Mouse (Mus musculus) stomach, postnatal 0 days (tissue): Measurements from ENCODE around the gene Atxn7l1. TPM values are rescaled to one million over a fixed set of nuclear protein-coding genes. Genes with fewer than 3 reads are reported as not detected.
A peak's percentile ranks its signal among the peaks of the same experiment; 100 is the strongest.

Experiments used
- ATAC-seq: fragments of 200-750 bp; cut with Nextera tagmentation; 2 replicates; pipeline ENCODE4 v1.8.0; 2017; ENCODE audit not compliant: low FRiP score, low TSS enrichment
- DNase-seq: peaks from one replicate; pipeline ENCODE4 v3.0.0-alpha.2; 2016; ENCODE audit warnings: low spot score
- H3K27ac ChIP-seq: fragments of 300-500 bp; sonication (generic); replicated peaks from 2 replicates; pipeline ENCODE4 v1.5.1; 2014; ENCODE audit warnings: mild to moderate bottlenecking, control low read depth
- H3K27me3 ChIP-seq: fragments of 300-500 bp; sonication (generic); 2 replicates; pipeline ENCODE4 v1.6.1; 2014; ENCODE audit warnings: low read length; ENCODE audit not compliant: control insufficient read depth, insufficient read depth
- H3K36me3 ChIP-seq: fragments of 300-500 bp; sonication (generic); 2 replicates; pipeline ENCODE4 v1.6.1; 2014; ENCODE audit warnings: low read length, mixed read lengths; ENCODE audit not compliant: control insufficient read depth, insufficient read depth
- H3K4me1 ChIP-seq: fragments of 300-500 bp; sonication (generic); replicated peaks from 2 replicates; pipeline ENCODE4 v1.6.1; 2014; ENCODE audit warnings: antibody characterized with exemption; ENCODE audit not compliant: control insufficient read depth, insufficient read depth
- H3K4me2 ChIP-seq: fragments of 300-500 bp; sonication (generic); replicated peaks from 2 replicates; pipeline ENCODE4 v1.6.1; 2014; ENCODE audit warnings: low read depth, mild to moderate bottlenecking, control low read depth, moderate library complexity
- H3K4me3 ChIP-seq: fragments of 300-500 bp; sonication (generic); 2 replicates; pipeline ENCODE4 v1.5.1; 2014; ENCODE audit warnings: low read depth, low read length, control low read depth
- H3K9ac ChIP-seq: fragments of 300-500 bp; sonication (generic); 2 replicates; pipeline ENCODE4 v1.6.1; 2014; ENCODE audit warnings: mild to moderate bottlenecking, low read length, control low read depth, mixed read lengths
- H3K9me3 ChIP-seq: fragments of 300-500 bp; sonication (generic); 2 replicates; pipeline ENCODE4 v1.6.1; 2016; ENCODE audit warnings: low read length; ENCODE audit not compliant: control insufficient read depth
- CTCF ChIP-seq: IDR thresholded peaks from 2 replicates; pipeline ENCODE4 v1.5.1; 2016; ENCODE audit warnings: antibody characterized with exemption, low read depth, mild to moderate bottlenecking, moderate library complexity
- EP300 ChIP-seq: optimal IDR thresholded peaks from 2 replicates; pipeline ENCODE3; 2016; ENCODE audit warnings: antibody characterized with exemption
- WGBS: fragments of 180-500 bp; shearing (Covaris S2); extraction: QIAGEN DNeasy Blood & Tissue Kit; methylation state at CpG from one replicate; pipeline ENCODE4 v1.1.7; 2014; 5-methylcytosine and 5-hydroxymethylcytosine counted together
- polyA plus RNA-seq: library from polyadenylated mRNA; unstranded; fragments of >200 nt; fragmentation: Nextera tagmentation; extraction: Ambion mirVana; gene quantifications from 2 replicates; pipeline ENCODE4 v1.2.1, GENCODE M21; 2015

The Atxn7l1 gene
- polyA plus RNA-seq, 1 experiment from 2014 or later = 4.7 TPM

- WGBS = 94% methylated on average over 9 of the region's 9 CpGs
- no peak for ATAC-seq
- no peak for TF ChIP-seq EP300
- TF ChIP-seq CTCF = no peak
Measured at GRCm38 (mm10) chr12:33305106-33305505, 157.6 kb downstream of the Atxn7l1 start.

GRCm38 (mm10) chr12:33306476-33306875 lies 159.0 kb downstream of the Atxn7l1 start:
- Histone ChIP-seq H3K36me3 (no peaks in the 10 kb centered on the region), H3K27me3 (no peaks in the 10 kb centered on the region), H3K9me3 (no peaks in the 10 kb centered on the region), H3K4me3 (no peak overlapping the region), H3K27ac (no peak overlapping the region), H3K4me2 (no peak overlapping the region), H3K9ac (no peak overlapping the region), H3K4me1 (no peaks in the 10 kb centered on the region; the same call in 1 of the 2 replicates)
- TF ChIP-seq CTCF = no peak
- no peak for TF ChIP-seq EP300
- 76% methylated on average over 3 of the region's 5 CpGs for WGBS
- DNase-seq (no peak), ATAC-seq (no peak)

More at GRCm38 (mm10) chr12:33305106-33305505, 157.6 kb downstream of the Atxn7l1 start:
- H3K27me3 ChIP-seq = no peaks in the 10 kb centered on the region
- H3K4me2 ChIP-seq = no peak overlapping the region
- no peaks in the 10 kb centered on the region for H3K9me3 ChIP-seq
- H3K9ac ChIP-seq = no peak overlapping the region
- H3K4me3 ChIP-seq = no peak overlapping the region
- no peaks in the 10 kb centered on the region for H3K36me3 ChIP-seq
- H3K27ac ChIP-seq = no peak overlapping the region
- H3K4me1 ChIP-seq = no peaks in the 10 kb centered on the region
- no peak for DNase-seq

GRCm38 (mm10) chr12:33308668-33309067 lies 161.2 kb downstream of the Atxn7l1 start:
- no peak overlapping the region for H3K4me2 ChIP-seq
- 65% methylated on average over 7 of the region's 7 CpGs for WGBS
- no peak overlapping the region for H3K27ac ChIP-seq
- TF ChIP-seq CTCF = no peak
- no peak for TF ChIP-seq EP300
- H3K4me3 ChIP-seq = no peak overlapping the region
- ATAC-seq = peak; percentile 61; the same call in 1 of the 2 replicates
- H3K36me3 ChIP-seq = no peaks in the 10 kb centered on the region
- H3K9ac ChIP-seq = no peak overlapping the region
- no peaks in the 10 kb centered on the region; the same call in 1 of the 2 replicates for H3K4me1 ChIP-seq
- no peaks in the 10 kb centered on the region for H3K9me3 ChIP-seq
- no peaks in the 10 kb centered on the region for H3K27me3 ChIP-seq
- no peak for DNase-seq

- no peak overlapping the region for H3K9ac ChIP-seq
- peak overlapping the region; percentile 10; the same call in 1 of the 2 replicates for H3K4me3 ChIP-seq
- H3K27me3 ChIP-seq = no peaks in the 10 kb centered on the region
- no peaks in the 10 kb centered on the region; the same call in 1 of the 2 replicates for H3K4me1 ChIP-seq
- peak; percentile 51 for DNase-seq
- no peaks in the 10 kb centered on the region for H3K36me3 ChIP-seq
- H3K4me2 ChIP-seq = peak overlapping the region; percentile 37
- peak; percentile 52 for ATAC-seq
- H3K27ac ChIP-seq = no peak overlapping the region
- 21% methylated on average over 14 of the region's 14 CpGs for WGBS
- no peaks in the 10 kb centered on the region for H3K9me3 ChIP-seq
- TF ChIP-seq CTCF = no peak
- no peak for TF ChIP-seq EP300
Measured at GRCm38 (mm10) chr12:33313828-33314671, 166.6 kb downstream of the Atxn7l1 start.

- Histone ChIP-seq H3K27ac (no peak overlapping the region), H3K27me3 (no peaks in the 10 kb centered on the region), H3K4me2 (no peak overlapping the region), H3K4me3 (no peak overlapping the region), H3K4me1 (no peaks in the 10 kb centered on the region; the same call in 1 of the 2 replicates), H3K9me3 (no peaks in the 10 kb centered on the region), H3K36me3 (no peaks in the 10 kb centered on the region), H3K9ac (no peak overlapping the region)
- DNase-seq = peak; percentile 38
- TF ChIP-seq CTCF (no peak), EP300 (no peak)
- ATAC-seq = peak; percentile 69
- 73% methylated on average over 16 of the region's 16 CpGs for WGBS
Measured at GRCm38 (mm10) chr12:33314924-33315643, 167.6 kb downstream of the Atxn7l1 start.
